Mouse (Mus musculus): ENCODE data around the gene Krt28. TPM values are rescaled to one million over a fixed set of nuclear protein-coding genes. Genes with fewer than 3 reads are reported as not detected.

Krt28 gene
- polyA plus RNA-seq (2015; fragmentation: Illumina TruSeq; extraction: RNeasy Lipid Tissue Mini Kit (QIAGEN cat#74804); ENCODE audit: low read depth, low replicate concordance), result not detected

DNA sequence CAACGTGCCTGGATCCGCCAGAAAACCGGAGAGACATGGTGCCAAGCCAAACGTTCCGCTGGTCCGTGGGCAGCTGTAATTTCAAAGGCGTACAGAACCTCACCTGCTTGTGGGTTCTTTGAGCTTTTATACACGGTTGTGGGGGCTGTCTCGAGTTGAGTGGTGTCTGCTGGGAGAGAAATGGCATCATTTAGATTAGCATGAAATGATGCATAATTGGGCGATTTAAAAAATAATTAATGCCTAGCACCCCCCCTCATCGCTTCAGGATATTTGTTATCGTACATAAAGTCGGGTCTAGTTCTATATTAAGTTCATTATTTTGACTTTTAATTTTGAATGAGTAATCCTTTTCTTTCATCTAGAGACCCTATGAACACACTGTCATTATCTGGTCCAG, at the start of gene Krt28:
TSS of gene Krt28 (minus strand) at position 101 of the 400 bp plus-strand sequence.

GRCm38 (mm10) chr11:99422159-99422558, 47.5 kb upstream of the Krt28 start, which contains the start of gene Krt12:
TSS of gene Krt12 (minus strand) at chr11:99422259.

GRCm38 (mm10) chr11:99389264-99389663, 14.6 kb upstream of the Krt28 start, which contains the start of gene Krt10:
TSS of gene Krt10 (minus strand) at chr11:99389364.

DNA sequence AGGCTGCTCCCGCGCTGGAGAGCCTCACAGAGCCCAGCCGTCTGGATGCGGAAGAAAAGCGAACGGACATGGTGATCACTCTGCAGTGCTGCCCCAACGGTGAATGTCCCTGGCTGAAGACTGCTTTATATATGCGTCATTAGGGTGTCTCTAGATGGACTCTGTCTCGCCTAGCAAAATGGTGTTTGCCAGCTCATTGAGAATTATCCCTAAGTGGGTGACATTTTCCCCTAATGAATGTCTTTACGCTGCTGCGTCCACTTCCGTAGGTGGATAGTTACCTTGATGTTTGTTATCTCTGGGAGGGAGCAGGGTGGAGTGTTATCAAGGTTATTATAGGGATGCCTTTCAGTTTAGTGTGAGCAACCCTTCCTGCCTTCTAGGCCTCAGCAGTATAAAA, 23.7 kb downstream of the Krt28 start, which contains the start of gene Krt27:
TSS of gene Krt27 (minus strand) at position 101 of the 400 bp plus-strand sequence.

DNA sequence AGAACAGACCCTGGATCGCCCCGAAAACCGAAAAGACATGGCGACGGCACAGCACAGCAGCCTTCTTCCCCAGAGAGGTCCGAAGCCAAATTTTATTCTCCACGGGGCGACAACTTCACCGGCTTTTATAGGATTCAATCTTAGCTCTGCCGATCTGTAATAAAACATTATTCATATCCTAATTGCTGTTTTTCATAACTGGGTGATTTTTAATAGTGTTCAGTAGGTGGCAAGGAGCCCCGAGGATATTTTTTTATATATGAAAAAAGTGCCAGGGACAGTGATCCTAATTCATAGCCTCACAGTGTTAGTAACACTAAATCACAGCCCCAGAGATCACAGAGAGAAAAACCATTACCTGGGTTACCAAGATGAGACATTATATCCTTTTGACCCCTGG, 36.8 kb downstream of the Krt28 start, which contains the start of gene Krt26:
TSS of gene Krt26 (minus strand) at position 101 of the 400 bp plus-strand sequence.

DNA sequence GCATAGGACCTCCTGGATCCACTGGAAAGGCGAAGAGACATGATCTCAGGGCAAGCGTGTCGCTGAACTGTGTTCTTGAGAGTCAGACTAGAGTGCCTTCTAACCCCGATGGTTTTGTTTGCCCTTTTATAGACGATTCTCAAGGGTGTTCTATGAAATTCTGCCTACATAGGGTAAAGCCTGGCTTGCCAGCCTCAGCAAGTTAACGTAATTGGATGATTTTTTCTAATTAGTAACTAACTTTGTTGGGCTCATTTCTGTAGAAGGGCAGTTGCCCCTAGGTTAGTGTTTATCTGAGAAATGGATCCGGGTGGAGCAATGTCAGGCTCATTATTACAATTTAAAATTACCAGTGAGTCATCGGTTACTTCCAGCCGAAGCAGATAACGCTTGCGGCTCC, 51.9 kb downstream of the Krt28 start, which contains the start of gene Krt25:
TSS of gene Krt25 (minus strand) at position 101 of the 400 bp plus-strand sequence.

Other genes with a start within 250 kb of the Krt28 start
- gene Ccr7, start 219.8 kb downstream of the Krt28 start, polyA plus RNA-seq (2015; fragmentation: Illumina TruSeq; extraction: RNeasy Lipid Tissue Mini Kit (QIAGEN cat#74804); ENCODE audit: low read depth, low replicate concordance), result not detected
- 77.0 TPM for gene Smarce1, start 143.9 kb downstream of the Krt28 start, polyA plus RNA-seq (2015; fragmentation: Illumina TruSeq; extraction: RNeasy Lipid Tissue Mini Kit (QIAGEN cat#74804); ENCODE audit: low read depth, low replicate concordance)
- gene Krt222, start 130.8 kb downstream of the Krt28 start, polyA plus RNA-seq (2015; fragmentation: Illumina TruSeq; extraction: RNeasy Lipid Tissue Mini Kit (QIAGEN cat#74804); ENCODE audit: low read depth, low replicate concordance), result 54.3 TPM
- gene Krt24, start 89.6 kb downstream of the Krt28 start, polyA plus RNA-seq (2015; fragmentation: Illumina TruSeq; extraction: RNeasy Lipid Tissue Mini Kit (QIAGEN cat#74804); ENCODE audit: low read depth, low replicate concordance), result not detected
- 0.30 TPM for gene Krt25, start 52.0 kb downstream of the Krt28 start, polyA plus RNA-seq (2015; fragmentation: Illumina TruSeq; extraction: RNeasy Lipid Tissue Mini Kit (QIAGEN cat#74804); ENCODE audit: low read depth, low replicate concordance)
- gene Krt26, start 36.9 kb downstream of the Krt28 start, polyA plus RNA-seq (2015; fragmentation: Illumina TruSeq; extraction: RNeasy Lipid Tissue Mini Kit (QIAGEN cat#74804); ENCODE audit: low read depth, low replicate concordance), result not detected
- gene Krt27, start 23.8 kb downstream of the Krt28 start, polyA plus RNA-seq (2015; fragmentation: Illumina TruSeq; extraction: RNeasy Lipid Tissue Mini Kit (QIAGEN cat#74804); ENCODE audit: low read depth, low replicate concordance), result not detected
- 18.1 TPM for gene Krt10, start 14.5 kb upstream of the Krt28 start, polyA plus RNA-seq (2015; fragmentation: Illumina TruSeq; extraction: RNeasy Lipid Tissue Mini Kit (QIAGEN cat#74804); ENCODE audit: low read depth, low replicate concordance)
- 13.0 TPM for gene Krt12, start 47.4 kb upstream of the Krt28 start, polyA plus RNA-seq (2015; fragmentation: Illumina TruSeq; extraction: RNeasy Lipid Tissue Mini Kit (QIAGEN cat#74804); ENCODE audit: low read depth, low replicate concordance)
- 0.22 TPM for gene Krt20, start 63.2 kb upstream of the Krt28 start, polyA plus RNA-seq (2015; fragmentation: Illumina TruSeq; extraction: RNeasy Lipid Tissue Mini Kit (QIAGEN cat#74804); ENCODE audit: low read depth, low replicate concordance)
- not detected for gene Krt23, start 118.2 kb upstream of the Krt28 start, polyA plus RNA-seq (2015; fragmentation: Illumina TruSeq; extraction: RNeasy Lipid Tissue Mini Kit (QIAGEN cat#74804); ENCODE audit: low read depth, low replicate concordance)
- gene Krt39, start 146.4 kb upstream of the Krt28 start, polyA plus RNA-seq (2015; fragmentation: Illumina TruSeq; extraction: RNeasy Lipid Tissue Mini Kit (QIAGEN cat#74804); ENCODE audit: low read depth, low replicate concordance), result not detected
- gene Krt40, start 168.3 kb upstream of the Krt28 start, polyA plus RNA-seq (2015; fragmentation: Illumina TruSeq; extraction: RNeasy Lipid Tissue Mini Kit (QIAGEN cat#74804); ENCODE audit: low read depth, low replicate concordance), result not detected
- gene Krtap3-3, start 176.0 kb upstream of the Krt28 start, polyA plus RNA-seq (2015; fragmentation: Illumina TruSeq; extraction: RNeasy Lipid Tissue Mini Kit (QIAGEN cat#74804); ENCODE audit: low read depth, low replicate concordance), result not detected
- not detected for gene Krtap3-2, start 181.9 kb upstream of the Krt28 start, polyA plus RNA-seq (2015; fragmentation: Illumina TruSeq; extraction: RNeasy Lipid Tissue Mini Kit (QIAGEN cat#74804); ENCODE audit: low read depth, low replicate concordance)
- gene Gm11939, start 184.6 kb upstream of the Krt28 start, polyA plus RNA-seq (2015; fragmentation: Illumina TruSeq; extraction: RNeasy Lipid Tissue Mini Kit (QIAGEN cat#74804); ENCODE audit: low read depth, low replicate concordance), result not detected
- not detected for gene Krtap3-1, start 191.7 kb upstream of the Krt28 start, polyA plus RNA-seq (2015; fragmentation: Illumina TruSeq; extraction: RNeasy Lipid Tissue Mini Kit (QIAGEN cat#74804); ENCODE audit: low read depth, low replicate concordance)
- gene Krtap1-5, start 206.1 kb upstream of the Krt28 start, polyA plus RNA-seq (2015; fragmentation: Illumina TruSeq; extraction: RNeasy Lipid Tissue Mini Kit (QIAGEN cat#74804); ENCODE audit: low read depth, low replicate concordance), result not detected
- not detected for gene Krtap1-4, start 208.8 kb upstream of the Krt28 start, polyA plus RNA-seq (2015; fragmentation: Illumina TruSeq; extraction: RNeasy Lipid Tissue Mini Kit (QIAGEN cat#74804); ENCODE audit: low read depth, low replicate concordance)
- not detected for gene Krtap1-3, start 216.4 kb upstream of the Krt28 start, polyA plus RNA-seq (2015; fragmentation: Illumina TruSeq; extraction: RNeasy Lipid Tissue Mini Kit (QIAGEN cat#74804); ENCODE audit: low read depth, low replicate concordance)
- not detected for gene Krtap9-3, start 223.2 kb upstream of the Krt28 start, polyA plus RNA-seq (2015; fragmentation: Illumina TruSeq; extraction: RNeasy Lipid Tissue Mini Kit (QIAGEN cat#74804); ENCODE audit: low read depth, low replicate concordance)
- not detected for gene Gm11938, start 228.4 kb upstream of the Krt28 start, polyA plus RNA-seq (2015; fragmentation: Illumina TruSeq; extraction: RNeasy Lipid Tissue Mini Kit (QIAGEN cat#74804); ENCODE audit: low read depth, low replicate concordance)
- gene Gm11937, start 235.3 kb upstream of the Krt28 start, polyA plus RNA-seq (2015; fragmentation: Illumina TruSeq; extraction: RNeasy Lipid Tissue Mini Kit (QIAGEN cat#74804); ENCODE audit: low read depth, low replicate concordance), result not detected
- not detected for gene Krtap2-4, start 239.9 kb upstream of the Krt28 start, polyA plus RNA-seq (2015; fragmentation: Illumina TruSeq; extraction: RNeasy Lipid Tissue Mini Kit (QIAGEN cat#74804); ENCODE audit: low read depth, low replicate concordance)
- gene Gm11562, start 245.5 kb upstream of the Krt28 start, polyA plus RNA-seq (2015; fragmentation: Illumina TruSeq; extraction: RNeasy Lipid Tissue Mini Kit (QIAGEN cat#74804); ENCODE audit: low read depth, low replicate concordance), result not detected

Data from brain, adult 10 weeks (tissue).